Mouse (Mus musculus) liver, postnatal 0 days (tissue): Measurements from ENCODE around the gene Sbp. TPM values are rescaled to one million over a fixed set of nuclear protein-coding genes. Genes with fewer than 3 reads are reported as not detected.
A peak's percentile ranks its signal among the peaks of the same experiment; 100 is the strongest.
"Not testable (repeated sequence)": the region's sequence is repeated elsewhere in the genome, so short reads cannot be mapped to it uniquely, and the experiment has no call there.

ENCODE experiments used
- ATAC-seq: fragments of 200-750 bp; cut with Nextera tagmentation; 2 replicates; pipeline ENCODE4 v1.8.0; 2017; ENCODE audit warnings: mild to moderate bottlenecking, moderate library complexity
- DNase-seq: peaks from one replicate; pipeline ENCODE4 v3.0.0-alpha.2; 2016
- H3K27ac ChIP-seq: fragments of 300-500 bp; sonication (generic); 2 replicates; pipeline ENCODE4 v1.5.1; 2014; ENCODE audit warnings: antibody characterized with exemption, moderate library complexity, mild to moderate bottlenecking, low read depth
- H3K27me3 ChIP-seq: fragments of 300-500 bp; sonication (generic); 2 replicates; pipeline ENCODE4 v1.6.1; 2014; ENCODE audit warnings: low read length, control low read depth, mixed read lengths; ENCODE audit not compliant: insufficient read depth
- H3K36me3 ChIP-seq: fragments of 300-500 bp; sonication (generic); replicated peaks from 2 replicates; pipeline ENCODE4 v1.6.1; 2014; ENCODE audit warnings: mild to moderate bottlenecking, control low read depth, low read length, moderate library complexity, mixed read lengths; ENCODE audit not compliant: insufficient read depth
- H3K4me1 ChIP-seq: fragments of 300-500 bp; sonication (generic); 2 replicates; pipeline ENCODE4 v1.6.1; 2014; ENCODE audit warnings: antibody characterized with exemption, mild to moderate bottlenecking, control low read depth; ENCODE audit not compliant: insufficient read depth
- H3K4me2 ChIP-seq: fragments of 300-500 bp; sonication (generic); 2 replicates; pipeline ENCODE4 v1.6.1; 2014; ENCODE audit warnings: low read depth, mild to moderate bottlenecking, low read length, moderate library complexity, mixed read lengths
- H3K4me3 ChIP-seq: fragments of 300-500 bp; sonication (generic); 2 replicates; pipeline ENCODE4 v1.5.1; 2014; ENCODE audit warnings: low read depth, low read length
- H3K9ac ChIP-seq: fragments of 300-500 bp; sonication (generic); replicated peaks from 2 replicates; pipeline ENCODE4 v1.6.1; 2014; ENCODE audit warnings: mild to moderate bottlenecking, moderate library complexity
- H3K9me3 ChIP-seq: fragments of 300-500 bp; sonication (generic); 2 replicates; pipeline ENCODE4 v1.6.1; 2016; ENCODE audit warnings: mild to moderate bottlenecking, control low read depth, low read length, mixed read lengths
- CTCF ChIP-seq: sonication (generic); IDR thresholded peaks from 2 replicates; pipeline ENCODE4 v1.5.1; 2016; ENCODE audit warnings: antibody characterized with exemption, low read depth
- EP300 ChIP-seq: IDR thresholded peaks from 2 replicates; pipeline ENCODE4 v1.6.1; 2016; ENCODE audit warnings: antibody characterized with exemption, low read depth, mild to moderate bottlenecking
- WGBS: fragments of 180-500 bp; shearing (Covaris S2); extraction: QIAGEN DNeasy Blood & Tissue Kit; methylation state at CpG from one replicate; pipeline ENCODE4 v1.1.7; 2014; ENCODE audit not compliant: insufficient replicate concordance; 5-methylcytosine and 5-hydroxymethylcytosine counted together
- polyA plus RNA-seq: library from polyadenylated mRNA; unstranded; fragments of >200 nt; fragmentation: Nextera tagmentation; extraction: Ambion mirVana; gene quantifications from 2 replicates; pipeline ENCODE4 v1.2.1, GENCODE M21; 2015

Sbp gene
- polyA plus RNA-seq, result not detected in 2 replicates

GRCm38 (mm10) chr17:23941372-23941771 lies at the start of gene Sbp:
TSS of gene Sbp (plus strand) at chr17:23941672.
- Histone ChIP-seq H3K27ac (no peak within 1 kb of the TSS), H3K4me3 (no peak within 1 kb of the TSS), H3K27me3 (no peaks in the 10 kb centered on the region), H3K9ac (no peak within 1 kb of the TSS), H3K9me3 (no peaks in the 10 kb centered on the region), H3K4me2 (no peak within 1 kb of the TSS), H3K36me3 (no peaks in the 10 kb centered on the region), H3K4me1 (no peaks in the 10 kb centered on the region)
- ATAC-seq, result no peak
- TF ChIP-seq EP300 (no peak), CTCF (no peak)
- no peak for DNase-seq

DNA sequence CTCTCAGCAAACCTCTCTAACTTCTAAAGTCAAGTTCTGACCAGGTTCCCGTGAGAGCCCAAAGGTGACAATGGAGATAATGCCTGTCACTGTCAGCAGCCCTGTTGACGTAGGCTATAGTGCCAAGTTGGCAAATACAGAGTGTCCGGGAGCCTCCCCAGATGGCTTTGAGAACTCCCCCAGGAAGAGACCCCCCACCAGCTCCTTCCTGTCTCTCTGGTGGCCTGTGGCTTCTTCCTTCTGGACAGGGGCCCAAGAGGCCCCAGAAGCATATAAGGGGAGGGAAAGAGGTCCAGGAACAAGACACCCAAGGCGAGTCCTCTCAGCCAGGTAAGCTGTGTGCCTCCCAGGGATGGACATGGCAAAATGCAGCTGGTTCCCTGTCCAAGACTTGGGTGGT lies 24.3 kb upstream of the Sbp start, which contains the start of gene Dcpp3:
Dcpp3 (plus strand) TSS at position 301 of the 400 bp plus-strand sequence.
- not testable (repeated sequence) for H3K36me3 ChIP-seq, H3K27ac ChIP-seq, H3K4me1 ChIP-seq, H3K9ac ChIP-seq, H3K4me3 ChIP-seq, ATAC-seq, H3K4me2 ChIP-seq, H3K27me3 ChIP-seq, H3K9me3 ChIP-seq, DNase-seq
- 40% methylated on average over 4 of the region's 4 CpGs for WGBS

DNA sequence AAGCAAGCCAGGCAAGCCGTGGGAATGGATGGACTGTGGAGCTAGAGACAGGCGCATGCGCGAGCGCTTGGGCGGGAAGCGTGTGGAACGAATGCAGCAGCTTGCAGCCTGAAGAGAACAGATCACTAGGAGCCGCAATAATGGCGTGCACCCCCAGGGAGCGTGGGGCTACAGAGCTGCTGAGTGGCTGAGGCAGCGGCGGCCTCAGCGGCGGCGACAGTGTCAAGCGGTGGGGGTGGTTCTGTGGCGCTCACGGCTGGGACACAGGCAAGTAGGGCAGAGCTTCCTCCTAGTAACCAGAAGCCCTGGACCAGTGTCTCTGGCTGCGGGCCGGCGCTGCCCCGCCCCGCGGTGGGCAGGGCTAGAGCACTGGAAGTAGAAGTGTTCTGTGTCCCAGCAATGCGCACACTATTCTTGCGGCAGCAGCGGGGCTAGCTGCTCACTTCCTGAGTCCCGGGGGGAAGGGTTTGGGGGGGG lies 16.9 kb upstream of the Sbp start:
- Histone ChIP-seq H3K4me1 (peaks cover 4% of the 10 kb centered on the region; the same call in 1 of the 2 replicates), H3K4me2 (peak overlapping the region; percentile 88), H3K27ac (peak overlapping the region; percentile 83), H3K9me3 (no peaks in the 10 kb centered on the region), H3K27me3 (no peaks in the 10 kb centered on the region), H3K4me3 (peak overlapping the region; percentile 52), H3K9ac (peak overlapping the region; percentile 63), H3K36me3 (no peaks in the 10 kb centered on the region)
- 3% methylated on average over 29 of the region's 29 CpGs for WGBS
- DNase-seq (peak; percentile 88), ATAC-seq (peak; percentile 97)
- TF ChIP-seq CTCF, result no peak
- no peak for TF ChIP-seq EP300

DNA sequence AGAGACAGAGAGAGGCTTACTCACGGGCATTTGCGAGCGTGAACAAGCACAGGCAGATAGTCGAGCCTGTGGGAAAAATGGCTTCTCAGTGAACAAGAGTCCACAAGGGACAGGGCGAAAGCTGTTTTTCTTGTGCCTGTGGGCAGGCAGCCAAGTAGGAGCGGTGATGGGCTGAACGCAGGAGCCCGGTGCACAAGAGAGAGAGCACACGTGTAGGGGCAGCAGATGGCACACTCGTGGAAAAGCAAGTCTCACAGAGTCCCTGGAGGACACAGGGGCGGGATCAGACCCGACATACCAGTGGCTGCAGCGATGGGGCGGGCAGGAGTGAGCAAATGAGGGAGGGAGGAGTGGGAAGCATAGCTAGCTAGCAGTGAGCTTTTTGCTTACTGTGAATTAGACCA lies 16.4 kb upstream of the Sbp start:
- H3K4me1 ChIP-seq, result peaks cover 4% of the 10 kb centered on the region; the same call in 1 of the 2 replicates
- ATAC-seq (peak; percentile 79), DNase-seq (peak; percentile 54)
- H3K4me2 ChIP-seq, result peak overlapping the region; percentile 88
- H3K4me3 ChIP-seq, result peak overlapping the region; percentile 52
- peak overlapping the region; percentile 83 for H3K27ac ChIP-seq
- WGBS, result 2% methylated on average over 14 of the region's 14 CpGs
- no peaks in the 10 kb centered on the region for H3K36me3 ChIP-seq
- no peaks in the 10 kb centered on the region for H3K27me3 ChIP-seq
- no peaks in the 10 kb centered on the region for H3K9me3 ChIP-seq
- peak overlapping the region; percentile 63 for H3K9ac ChIP-seq
- TF ChIP-seq CTCF (no peak), EP300 (no peak)

GRCm38 (mm10) chr17:23931157-23931556 lies 10.3 kb upstream of the Sbp start:
- no peaks in the 10 kb centered on the region for H3K4me1 ChIP-seq
- TF ChIP-seq EP300 (no peak), CTCF (no peak)
- no peaks in the 10 kb centered on the region for H3K9me3 ChIP-seq
- no peak overlapping the region for H3K4me2 ChIP-seq
- H3K36me3 ChIP-seq, result no peaks in the 10 kb centered on the region
- no peaks in the 10 kb centered on the region for H3K27me3 ChIP-seq
- no peak for DNase-seq
- H3K9ac ChIP-seq, result no peak overlapping the region
- WGBS, result 38% methylated on average over 5 of the region's 5 CpGs
- H3K4me3 ChIP-seq, result no peak overlapping the region
- no peak overlapping the region for H3K27ac ChIP-seq
- ATAC-seq, result no peak

GRCm38 (mm10) chr17:23947486-23947885 lies 6.0 kb downstream of the Sbp start:
- not testable (repeated sequence) for H3K4me3 ChIP-seq, H3K27me3 ChIP-seq, H3K4me1 ChIP-seq, H3K36me3 ChIP-seq, DNase-seq, H3K27ac ChIP-seq, ATAC-seq, H3K4me2 ChIP-seq, H3K9ac ChIP-seq, H3K9me3 ChIP-seq
- 58% methylated on average over 4 of the region's 4 CpGs for WGBS

DNA sequence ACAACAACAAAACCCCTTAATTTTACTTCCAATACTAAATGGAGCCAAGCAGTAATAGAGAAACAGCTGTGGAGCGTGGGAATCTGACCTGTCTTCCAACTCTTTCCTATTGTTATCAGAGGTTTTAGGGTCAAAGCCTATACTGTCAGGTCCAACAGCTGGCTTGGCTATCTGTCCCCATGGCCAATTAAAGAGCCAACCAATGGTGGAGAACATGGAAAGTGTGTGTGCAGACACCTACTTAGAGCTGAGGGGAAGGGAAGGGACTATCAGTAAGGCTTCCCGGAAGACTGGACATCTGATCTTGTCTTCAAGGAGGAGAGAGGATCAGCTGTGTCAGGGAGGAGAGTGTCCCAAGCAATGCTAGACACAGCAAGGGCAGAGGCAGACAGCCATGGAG lies 7.6 kb downstream of the Sbp start:
- WGBS, result 61% methylated on average over 2 of the region's 2 CpGs
- DNase-seq, result no peak

DNA sequence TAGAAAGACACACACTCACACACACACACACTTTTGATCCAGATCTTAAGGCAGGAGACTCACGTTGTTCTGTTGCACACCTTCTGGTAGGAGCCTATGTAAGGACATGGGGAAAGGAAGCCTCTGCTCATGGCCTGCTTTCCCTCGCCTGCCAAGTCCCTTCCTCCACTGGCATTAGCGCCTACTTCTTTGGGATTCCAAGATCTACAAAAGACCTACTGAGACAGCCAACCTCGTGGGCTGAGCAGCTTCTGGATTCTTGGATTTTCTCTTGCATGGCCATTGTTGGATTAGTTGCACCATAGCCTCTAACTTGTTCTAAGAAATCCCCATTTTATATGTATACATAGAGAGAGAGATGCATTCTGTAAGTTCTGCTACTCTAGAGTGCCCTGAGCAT lies 9.4 kb downstream of the Sbp start:
- H3K9me3 ChIP-seq, H3K9ac ChIP-seq, H3K27me3 ChIP-seq, H3K27ac ChIP-seq, H3K4me1 ChIP-seq, H3K4me3 ChIP-seq, H3K36me3 ChIP-seq, DNase-seq, H3K4me2 ChIP-seq, ATAC-seq: not testable (repeated sequence)
- WGBS, result 58% methylated on average over 4 of the region's 4 CpGs

More for the DNA sequence above, 7.6 kb downstream of the Sbp start:
- H3K9me3 ChIP-seq, result no peaks in the 10 kb centered on the region
- no peak overlapping the region for H3K27ac ChIP-seq
- H3K27me3 ChIP-seq, result no peaks in the 10 kb centered on the region
- H3K4me3 ChIP-seq, result no peak overlapping the region
- no peaks in the 10 kb centered on the region for H3K36me3 ChIP-seq
- no peak overlapping the region for H3K9ac ChIP-seq
- TF ChIP-seq CTCF, result no peak
- no peak for TF ChIP-seq EP300
- no peak for ATAC-seq
- H3K4me2 ChIP-seq, result no peak overlapping the region
- H3K4me1 ChIP-seq, result no peaks in the 10 kb centered on the region
